Comparison of ENCODE assay signal across 9 mouse cellular contexts in the genomic region with DNA sequence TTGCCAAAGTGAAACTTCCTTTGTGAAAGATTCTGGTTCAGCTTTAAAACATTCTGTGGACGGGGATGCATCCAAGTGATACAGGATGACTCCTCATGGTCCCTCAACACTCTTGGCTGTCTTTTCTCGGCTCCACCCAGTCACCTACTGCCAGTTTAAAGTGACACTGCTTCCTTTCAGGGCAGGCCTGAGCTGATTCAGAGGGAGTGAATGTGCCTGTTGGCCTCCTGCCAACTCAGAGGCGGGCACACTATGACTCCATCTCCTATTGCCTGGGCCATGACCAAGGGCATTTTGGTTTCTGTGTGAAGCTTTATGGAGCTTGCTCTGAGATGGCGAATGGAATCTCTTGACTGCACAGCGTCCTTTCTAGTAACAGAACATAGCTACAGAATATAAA.
A peak's percentile ranks its signal among the peaks of the same experiment; 100 is the strongest.
DNase-seq lines count a peak whose midpoint lies in the region; ATAC-seq and TF ChIP-seq lines count a peak whose summit lies in the region.
"Had no signal": no experiment of that assay in that cellular context is flagged by ENCODE, and none has a peak within 500 bp of the region (broad histone marks: within the 10 kb centered on the region; RNA-seq: fewer than 3 reads in every experiment).

No protein-coding gene starts in this region.

- H3K27ac ChIP-seq in embryonic facial prominence, embryonic 15.5 days (replicated peaks), result no peak overlapping the region
- H3K27ac ChIP-seq in heart, postnatal 0 days (ENCODE audit: low read depth), result no peak overlapping the region
- H3K27ac ChIP-seq in neural tube, embryonic 14.5 days (ENCODE audit: low read depth, low read length), result no peak overlapping the region
- H3K27ac ChIP-seq: layer of hippocampus, adult 2 months had no signal

- H3K4me2 ChIP-seq in embryonic facial prominence, embryonic 15.5 days (replicated peaks), result no peak overlapping the region
- H3K4me2 ChIP-seq in heart, postnatal 0 days (ENCODE audit: low read depth, low read length), result no peak overlapping the region
- no peak overlapping the region for H3K4me2 ChIP-seq in neural tube, embryonic 14.5 days (ENCODE audit: low read depth, low read length)

- H3K4me1 ChIP-seq in embryonic facial prominence, embryonic 15.5 days, result 0 out of 2 replicates have a peak, but pooled peaks cover 4% of the 10 kb centered on the region
- H3K4me1 ChIP-seq in heart, postnatal 0 days (ENCODE audit: control insufficient read depth, insufficient read depth), result no peaks in the 10 kb centered on the region
- no peaks in the 10 kb centered on the region for H3K4me1 ChIP-seq in neural tube, embryonic 14.5 days (ENCODE audit: control insufficient read depth, insufficient read depth, low read length)

- H3K4me3 ChIP-seq in embryonic facial prominence, embryonic 15.5 days (replicated peaks), result no peak overlapping the region
- H3K4me3 ChIP-seq in heart, postnatal 0 days (ENCODE audit: low read depth, low read length), result no peak overlapping the region
- H3K4me3 ChIP-seq in neural tube, embryonic 14.5 days (ENCODE audit: low read depth, low read length), result no peak overlapping the region
- H3K4me3 ChIP-seq: layer of hippocampus, adult 2 months had no signal

- H3K9me3 ChIP-seq in embryonic facial prominence, embryonic 15.5 days (replicated peaks), result no peaks in the 10 kb centered on the region
- H3K9me3 ChIP-seq in heart, postnatal 0 days (replicated peaks; ENCODE audit: control insufficient read depth, low read length), result no peaks in the 10 kb centered on the region
- H3K9me3 ChIP-seq in neural tube, embryonic 14.5 days (ENCODE audit: control insufficient read depth, low read length), result no peaks in the 10 kb centered on the region

- TF ChIP-seq EP300 in heart, postnatal 0 days (IDR thresholded peaks at IDR 0.05; ENCODE audit: low read depth), result no peak

- ATAC-seq in embryonic facial prominence, embryonic 15.5 days (ENCODE audit: insufficient number of reproducible peaks, low FRiP score, low TSS enrichment, low read depth), result peak; percentile 70; the same call in 1 of the 2 replicates
- peak; percentile 92 for ATAC-seq in heart, postnatal 0 days (ENCODE audit: insufficient read depth, low read depth)
- ATAC-seq in neural tube, embryonic 14.5 days (ENCODE audit: low read depth), result peak; percentile 82; the same call in 1 of the 2 replicates

- DNase-seq in layer of hippocampus, adult 9-11 months, result peak; percentile 9
- no peak for DNase-seq in layer of hippocampus, postnatal 36 days
- peak; percentile 92 for DNase-seq in MN1 (ENCODE audit: low spot score)
- DNase-seq in heart, postnatal 0 days (ENCODE audit: low spot score), result peak; percentile 72
- DNase-seq in large intestine, adult 2 months (ENCODE audit: low read depth, low spot score), result peak; percentile 21
- no peak for DNase-seq in embryo, embryonic 10 days (ENCODE audit: low spot score)

- no peak overlapping the region for H3K9ac ChIP-seq in embryonic facial prominence, embryonic 15.5 days
- H3K9ac ChIP-seq in heart, postnatal 0 days (replicated peaks; ENCODE audit: low read depth, low read length), result no peak overlapping the region
- H3K9ac ChIP-seq in neural tube, embryonic 14.5 days (replicated peaks; ENCODE audit: low read depth, low read length), result no peak overlapping the region

- TF ChIP-seq CTCF in heart, postnatal 0 days (IDR thresholded peaks at IDR 0.05; ENCODE audit: low read depth), result no peak

- no peaks in the 10 kb centered on the region for H3K27me3 ChIP-seq in embryonic facial prominence, embryonic 15.5 days
- H3K27me3 ChIP-seq in heart, postnatal 0 days (ENCODE audit: control insufficient read depth, insufficient read depth, low read length), result no peaks in the 10 kb centered on the region
- no peaks in the 10 kb centered on the region for H3K27me3 ChIP-seq in neural tube, embryonic 14.5 days (ENCODE audit: control insufficient read depth, insufficient read depth, low read length)

- WGBS in embryonic facial prominence, embryonic 15.5 days, result 60% methylated on average over 5 of the region's 5 CpGs
- WGBS in heart, postnatal 0 days, result 32% methylated on average over 5 of the region's 5 CpGs
- 32% methylated on average over 5 of the region's 5 CpGs for WGBS in large intestine, adult 2 months
- 52% methylated on average over 5 of the region's 5 CpGs for WGBS in neural tube, embryonic 14.5 days

- H3K36me3 ChIP-seq in embryonic facial prominence, embryonic 15.5 days, result no peaks in the 10 kb centered on the region
- no peaks in the 10 kb centered on the region for H3K36me3 ChIP-seq in heart, postnatal 0 days (replicated peaks; ENCODE audit: control insufficient read depth, insufficient read depth, low read length)
- H3K36me3 ChIP-seq in neural tube, embryonic 14.5 days (ENCODE audit: control insufficient read depth, insufficient read depth, low read length), result no peaks in the 10 kb centered on the region

Comparison
In these comparisons a context has a peak if more than half of its experiments do, and no peak if none do; other contexts are left out.
1. DNase-seq: peak in layer of hippocampus, adult 9-11 months (single experiment), MN1 (single experiment), heart, postnatal 0 days (single experiment) and large intestine, adult 2 months (single experiment); none in layer of hippocampus, postnatal 36 days (0 of 2) and embryo, embryonic 10 days (single experiment).
2. Peak in every context shown above with its lines, with median percentiles within 50 percentile points of each other: ATAC-seq.